Mouse (Mus musculus) hindbrain, embryonic 12.5 days (tissue): ENCODE results near the gene Gm20388. TPM values are rescaled to one million over a fixed set of nuclear protein-coding genes. Genes with fewer than 3 reads are reported as not detected.

Source experiments
- ATAC-seq: fragments of 200-750 bp; cut with Nextera tagmentation; 2 replicates; pipeline ENCODE4 v1.8.0; 2017; ENCODE audit warnings: moderate TSS enrichment; ENCODE audit not compliant: low FRiP score
- H3K27ac ChIP-seq: fragments of 300-500 bp; sonication (generic); 2 replicates; pipeline ENCODE4 v1.5.1; 2016; ENCODE audit warnings: mild to moderate bottlenecking
- H3K27me3 ChIP-seq: fragments of 300-500 bp; sonication (generic); 2 replicates; pipeline ENCODE4 v1.6.1; 2016; ENCODE audit warnings: mild to moderate bottlenecking
- H3K36me3 ChIP-seq: fragments of 300-500 bp; sonication (generic); 2 replicates; pipeline ENCODE4 v1.6.1; 2016; ENCODE audit warnings: mild to moderate bottlenecking
- H3K4me1 ChIP-seq: fragments of 300-500 bp; sonication (generic); 2 replicates; pipeline ENCODE4 v1.6.1; 2016
- H3K4me2 ChIP-seq: fragments of 300-500 bp; sonication (generic); replicated peaks from 2 replicates; pipeline ENCODE4 v1.6.1; 2016; ENCODE audit warnings: mild to moderate bottlenecking
- H3K4me3 ChIP-seq: fragments of 300-500 bp; sonication (generic); 2 replicates; pipeline ENCODE4 v1.5.1; 2016; ENCODE audit warnings: mild to moderate bottlenecking
- H3K9ac ChIP-seq: fragments of 300-500 bp; sonication (generic); 2 replicates; pipeline ENCODE4 v1.6.1; 2016; ENCODE audit warnings: mild to moderate bottlenecking, moderate library complexity
- H3K9me3 ChIP-seq: fragments of 300-500 bp; sonication (generic); replicated peaks from 2 replicates; pipeline ENCODE4 v1.6.1; 2016; ENCODE audit warnings: mild to moderate bottlenecking
- WGBS: fragments of 180-500 bp; shearing (Covaris S2); methylation state at CpG from one replicate; pipeline ENCODE4 v1.1.7; 2016; 5-methylcytosine and 5-hydroxymethylcytosine counted together
- polyA plus RNA-seq: library from polyadenylated mRNA; unstranded; fragments of >200 nt; fragmentation: Nextera tagmentation; extraction: Ambion mirVana; gene quantifications from 2 replicates; pipeline ENCODE4 v1.2.1, GENCODE M21; 2016

Gm20388 gene
- polyA plus RNA-seq, 1 experiment from 2014 or later = not detected

DNA sequence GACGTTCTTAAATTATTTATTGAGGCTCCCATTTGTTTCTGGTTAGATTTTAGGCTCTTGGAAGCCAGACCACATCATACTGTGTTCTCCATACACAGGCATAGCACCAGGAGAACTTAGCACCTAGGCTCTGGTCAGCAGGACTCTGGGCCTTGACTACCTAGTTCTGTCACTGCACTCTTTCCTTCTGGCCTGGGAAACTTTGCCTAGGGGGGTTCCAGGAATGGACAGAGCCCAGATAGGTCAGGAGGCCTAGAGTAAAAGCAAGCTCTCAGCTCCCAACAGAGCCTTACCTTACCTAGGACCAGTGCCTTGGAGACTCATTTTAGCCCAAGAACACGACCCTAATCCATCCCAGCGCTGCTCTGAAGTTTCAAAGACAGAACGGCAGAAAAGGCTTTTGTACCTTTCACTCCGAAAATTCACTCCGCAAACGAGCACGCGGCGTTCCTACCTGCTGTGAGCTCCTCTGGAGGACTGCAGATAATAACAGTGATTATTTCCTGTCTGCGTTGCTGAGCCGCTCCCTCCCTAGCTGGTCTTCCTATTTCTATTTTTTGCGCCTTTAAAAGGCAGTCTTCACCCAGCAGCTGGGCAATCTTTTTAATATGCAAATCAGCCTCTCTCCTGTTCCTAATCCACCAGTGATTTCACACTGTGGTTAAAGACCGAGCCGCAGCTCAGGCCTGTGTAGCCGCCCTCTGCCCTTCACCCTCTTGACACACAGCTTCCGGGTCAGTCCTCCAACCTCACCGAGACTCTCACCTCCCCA is 3843.1 kb downstream of the Gm20388 start:
- Histone ChIP-seq H3K4me2 (peak overlapping the region; percentile 28), H3K36me3 (no peaks in the 10 kb centered on the region), H3K9ac (no peak overlapping the region), H3K4me3 (no peak overlapping the region), H3K9me3 (no peaks in the 10 kb centered on the region), H3K27ac (peak overlapping the region; percentile 58), H3K4me1 (peaks cover 25% of the 10 kb centered on the region), H3K27me3 (no peaks in the 10 kb centered on the region; the same call in 1 of the 2 replicates)
- 7% methylated on average over 18 of the region's 18 CpGs for WGBS
- no peak for ATAC-seq

DNA sequence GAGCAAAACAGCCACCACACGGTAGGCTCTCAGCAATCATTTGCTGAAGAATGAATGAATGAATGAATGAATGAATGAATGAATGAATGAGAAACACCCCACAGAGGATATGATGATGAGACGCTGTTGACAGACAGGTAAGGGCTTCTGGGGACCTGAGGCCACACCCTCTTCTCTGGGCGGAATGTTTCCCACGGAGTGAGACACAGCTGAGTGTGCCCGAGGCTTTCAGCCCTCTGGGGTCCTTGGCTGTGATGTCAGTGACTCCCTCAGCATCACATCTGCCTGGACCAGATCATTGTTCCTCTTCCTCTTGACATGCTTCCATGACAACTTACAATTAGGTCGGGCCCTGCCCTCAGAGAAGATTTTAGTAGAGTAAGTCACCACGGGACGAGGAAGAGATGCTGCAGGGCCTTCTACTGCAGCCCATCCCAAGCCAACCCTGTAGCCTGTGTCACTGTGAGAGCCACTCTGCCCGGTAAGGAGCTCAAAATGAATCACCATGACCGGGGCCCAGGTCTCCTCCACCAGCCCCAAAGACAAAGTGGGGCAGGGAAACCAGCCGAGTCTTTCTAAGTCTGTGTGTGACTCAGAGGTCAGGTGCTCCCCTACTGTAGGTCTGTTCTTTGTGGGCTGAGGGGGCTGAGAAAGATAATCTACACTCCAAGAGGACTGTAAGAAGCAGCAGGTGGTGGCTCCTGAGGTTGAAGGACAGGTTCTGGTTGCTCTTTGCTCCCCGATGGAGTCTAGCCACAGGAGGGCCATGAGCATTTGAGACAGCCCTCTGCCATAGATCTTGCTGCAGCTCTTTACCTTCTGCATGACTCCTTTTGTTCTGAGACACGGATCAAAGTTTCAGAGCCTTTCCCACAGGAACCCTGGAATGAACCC is 3844.1 kb downstream of the Gm20388 start:
- ATAC-seq = peak; percentile 29; the same call in 1 of the 2 replicates
- WGBS = 71% methylated on average over 13 of the region's 13 CpGs
- no peaks in the 10 kb centered on the region for H3K36me3 ChIP-seq

DNA sequence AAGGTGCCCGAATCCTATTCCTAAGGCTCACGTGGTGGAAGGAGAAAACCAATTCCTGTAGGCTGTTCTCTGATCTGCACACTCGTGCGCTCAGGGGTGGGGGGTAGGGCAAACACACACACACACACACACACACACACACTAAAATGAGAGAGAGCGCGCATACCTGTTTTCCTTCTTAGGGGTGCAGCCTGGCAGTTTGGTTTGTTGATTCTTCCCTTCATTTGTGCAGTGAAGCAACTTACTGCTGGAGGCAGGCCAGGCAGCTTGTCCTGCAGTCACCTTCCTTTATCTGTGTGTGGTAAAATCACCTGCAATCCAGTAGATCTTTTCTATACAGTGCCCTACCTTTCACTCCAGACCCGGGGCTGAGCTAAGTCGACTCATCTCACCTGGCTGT is 3846.3 kb downstream of the Gm20388 start:
- Histone ChIP-seq H3K27ac (no peak overlapping the region), H3K27me3 (no peaks in the 10 kb centered on the region), H3K9me3 (no peaks in the 10 kb centered on the region), H3K4me1 (peaks cover 46% of the 10 kb centered on the region), H3K9ac (no peak overlapping the region), H3K36me3 (no peaks in the 10 kb centered on the region), H3K4me2 (no peak overlapping the region), H3K4me3 (no peak overlapping the region)
- 76% methylated on average over 8 of the region's 8 CpGs for WGBS
- ATAC-seq = no peak

More for the DNA sequence above, 3844.1 kb downstream of the Gm20388 start:
- no peak overlapping the region for H3K9ac ChIP-seq
- H3K4me2 ChIP-seq = no peak overlapping the region; the same call in 1 of the 2 replicates
- H3K27ac ChIP-seq = 0 out of 2 replicates have a peak overlapping the region, but pooled peaks have one; percentile 58
- H3K9me3 ChIP-seq = no peaks in the 10 kb centered on the region
- peaks cover 27% of the 10 kb centered on the region for H3K4me1 ChIP-seq
- H3K27me3 ChIP-seq = no peaks in the 10 kb centered on the region; the same call in 1 of the 2 replicates
- no peak overlapping the region for H3K4me3 ChIP-seq

DNA sequence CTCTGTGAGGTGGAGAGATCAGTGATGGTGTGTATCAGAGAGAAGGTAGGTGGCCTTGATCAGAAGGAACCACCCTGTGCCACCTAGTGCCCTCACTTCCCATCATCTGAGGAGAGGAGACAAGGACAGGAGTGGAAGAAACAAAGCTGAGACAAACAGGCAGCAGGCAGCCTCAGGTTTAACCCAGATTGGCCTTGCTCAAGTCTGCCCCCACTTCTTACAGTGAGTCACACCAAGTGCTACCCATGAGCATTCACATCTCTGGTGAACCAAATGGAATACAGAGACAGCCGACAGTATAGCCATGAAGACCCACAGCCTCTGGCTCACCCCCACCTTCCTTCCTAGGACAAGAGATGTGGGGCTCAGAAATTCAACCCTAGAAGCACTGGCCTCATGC is 3848.3 kb downstream of the Gm20388 start:
- H3K36me3 ChIP-seq = no peaks in the 10 kb centered on the region
- no peaks in the 10 kb centered on the region for H3K9me3 ChIP-seq
- no peak overlapping the region for H3K4me2 ChIP-seq
- no peak overlapping the region for H3K4me3 ChIP-seq
- 100% methylated on average over 1 of the region's 1 CpGs for WGBS
- H3K27me3 ChIP-seq = no peaks in the 10 kb centered on the region
- no peak for ATAC-seq
- peaks cover 32% of the 10 kb centered on the region for H3K4me1 ChIP-seq
- no peak overlapping the region for H3K9ac ChIP-seq
- H3K27ac ChIP-seq = no peak overlapping the region

DNA sequence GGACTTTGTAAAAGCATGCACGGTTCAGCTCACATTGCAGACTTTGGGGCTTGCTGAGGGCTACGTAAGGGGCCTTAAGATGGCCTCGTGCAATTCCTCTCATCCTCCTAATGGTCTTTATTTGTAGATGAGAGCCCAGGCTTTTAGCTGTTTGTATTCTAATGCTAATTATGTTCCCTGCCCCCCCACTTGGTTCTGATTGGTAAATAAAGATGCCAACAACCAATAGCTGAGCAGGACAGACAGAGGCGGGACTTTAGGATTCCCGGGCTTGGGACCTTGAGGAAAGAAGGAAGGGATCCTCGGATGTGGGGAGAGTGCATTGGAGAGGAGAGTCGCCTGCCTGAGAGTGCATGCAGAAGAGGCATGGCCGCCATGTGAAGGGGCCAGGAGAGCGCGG is 3849.3 kb downstream of the Gm20388 start:
- H3K4me2 ChIP-seq = peak overlapping the region; percentile 48
- peaks cover 23% of the 10 kb centered on the region for H3K4me1 ChIP-seq
- H3K9ac ChIP-seq = 0 out of 2 replicates have a peak overlapping the region, but pooled peaks have one; percentile 13
- peak; percentile 84 for ATAC-seq
- no peaks in the 10 kb centered on the region for H3K36me3 ChIP-seq
- no peak overlapping the region for H3K4me3 ChIP-seq
- no peaks in the 10 kb centered on the region for H3K9me3 ChIP-seq
- WGBS = 8% methylated on average over 10 of the region's 10 CpGs
- no peak overlapping the region for H3K27ac ChIP-seq
- no peaks in the 10 kb centered on the region for H3K27me3 ChIP-seq

DNA sequence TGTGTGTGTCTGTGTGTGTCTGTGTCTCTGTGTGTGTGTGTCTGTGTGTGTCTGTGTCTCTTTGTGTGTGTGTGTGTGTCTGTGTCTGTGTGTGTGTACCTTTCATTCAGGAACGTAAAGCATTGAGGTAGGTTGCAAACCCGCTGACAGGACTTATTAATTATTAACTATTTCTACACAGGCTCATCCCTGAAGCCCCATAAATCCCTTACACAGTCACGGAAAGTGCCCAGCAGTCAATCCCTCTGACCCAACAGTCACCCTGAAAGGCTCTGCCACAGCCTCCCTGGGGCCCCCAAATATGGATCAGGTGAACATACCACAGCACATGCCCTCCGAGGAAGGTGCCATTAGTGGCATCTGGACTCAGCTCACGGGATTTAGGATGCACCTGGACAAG is 3849.9 kb downstream of the Gm20388 start:
- no peak for ATAC-seq

DNA sequence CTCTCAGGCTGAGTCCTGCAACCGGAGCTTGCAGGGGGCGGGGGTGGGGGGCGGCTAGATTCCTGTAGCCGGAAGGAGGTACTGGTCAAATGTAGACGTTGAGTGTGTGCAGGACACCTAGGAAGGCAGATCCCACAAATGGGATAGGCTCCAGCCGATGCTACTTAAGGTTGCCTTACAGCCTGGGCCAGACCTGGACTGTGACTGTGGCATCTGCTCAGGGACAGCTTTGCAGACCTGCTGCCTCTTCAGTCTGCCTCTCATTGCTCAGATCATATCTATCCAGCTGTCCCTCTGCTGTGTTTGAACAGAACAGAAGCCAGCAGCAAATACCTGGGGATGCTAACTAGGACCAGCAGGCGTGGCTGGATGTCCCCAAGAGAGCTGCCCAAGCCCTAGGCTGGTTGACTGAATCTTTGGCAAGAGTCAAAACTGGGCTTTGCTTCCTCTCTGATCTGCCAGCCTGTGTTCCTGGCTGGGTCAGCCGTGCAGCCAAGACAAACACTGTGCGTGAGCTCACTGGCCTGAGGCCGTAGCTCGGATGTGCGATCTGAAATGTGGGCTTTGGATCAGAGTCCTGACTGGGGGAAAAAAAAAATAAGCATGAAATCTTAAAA is 3850.7 kb downstream of the Gm20388 start:
- no peaks in the 10 kb centered on the region for H3K9me3 ChIP-seq
- H3K27ac ChIP-seq = no peak overlapping the region
- H3K27me3 ChIP-seq = no peaks in the 10 kb centered on the region
- no peaks in the 10 kb centered on the region for H3K36me3 ChIP-seq
- H3K4me2 ChIP-seq = no peak overlapping the region
- 46% methylated on average over 12 of the region's 12 CpGs for WGBS
- peaks cover 21% of the 10 kb centered on the region for H3K4me1 ChIP-seq
- no peak overlapping the region for H3K9ac ChIP-seq
- H3K4me3 ChIP-seq = no peak overlapping the region
- ATAC-seq = no peak

More for the DNA sequence above, 3849.9 kb downstream of the Gm20388 start:
- no peaks in the 10 kb centered on the region for H3K27me3 ChIP-seq
- H3K36me3 ChIP-seq = no peaks in the 10 kb centered on the region
- H3K4me1 ChIP-seq = peaks cover 21% of the 10 kb centered on the region
- 0 out of 2 replicates have a peak overlapping the region, but pooled peaks have one; percentile 13 for H3K9ac ChIP-seq
- H3K27ac ChIP-seq = no peak overlapping the region
- peak overlapping the region; percentile 48 for H3K4me2 ChIP-seq
- 57% methylated on average over 5 of the region's 5 CpGs for WGBS
- H3K9me3 ChIP-seq = no peaks in the 10 kb centered on the region
- H3K4me3 ChIP-seq = no peak overlapping the region

DNA sequence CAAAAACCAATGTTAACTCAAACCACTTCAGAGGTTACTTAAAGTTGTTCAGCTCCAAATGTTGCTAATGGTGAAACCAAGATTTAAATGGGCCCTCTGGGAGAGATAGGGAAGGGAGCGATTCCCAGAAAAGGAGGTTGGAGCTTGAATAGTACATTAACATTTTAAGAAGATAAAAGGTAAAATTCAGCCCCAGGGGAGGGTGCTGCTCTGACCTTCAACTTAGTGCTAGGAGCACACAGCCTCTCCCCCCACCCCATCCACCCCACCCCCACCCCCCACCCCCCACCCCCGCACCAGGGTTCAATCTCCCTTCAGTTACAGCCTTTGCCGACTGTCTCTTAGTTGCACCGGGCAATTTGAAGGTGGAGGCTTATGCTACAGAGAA is 3851.2 kb downstream of the Gm20388 start:
- Histone ChIP-seq H3K9ac (no peak overlapping the region), H3K9me3 (no peaks in the 10 kb centered on the region), H3K36me3 (no peaks in the 10 kb centered on the region), H3K27ac (no peak overlapping the region), H3K4me3 (no peak overlapping the region), H3K27me3 (no peaks in the 10 kb centered on the region), H3K4me2 (no peak overlapping the region), H3K4me1 (peaks cover 21% of the 10 kb centered on the region)
- 51% methylated on average over 4 of the region's 4 CpGs for WGBS
- no peak for ATAC-seq

DNA sequence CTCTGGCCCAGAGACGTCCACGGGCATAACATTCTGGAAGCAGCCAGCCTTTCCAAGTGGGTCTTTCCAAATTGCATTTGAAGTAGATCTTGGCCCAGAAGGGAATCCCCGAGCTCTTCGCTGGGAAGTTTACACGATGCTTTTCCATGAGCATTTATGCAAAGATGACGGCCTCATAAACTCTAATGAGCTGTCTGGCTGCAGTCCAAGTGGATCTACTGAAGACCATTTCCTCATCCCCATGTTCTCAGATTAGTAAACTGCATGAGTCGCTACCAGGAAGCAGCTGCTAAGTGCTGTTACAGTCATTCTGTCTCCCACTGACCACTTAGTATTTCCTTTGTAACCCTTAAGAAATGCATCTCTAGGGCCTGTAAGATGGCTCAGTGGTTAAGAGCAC is 3852.7 kb downstream of the Gm20388 start:
- Histone ChIP-seq H3K4me3 (no peak overlapping the region), H3K9me3 (no peaks in the 10 kb centered on the region), H3K27ac (no peak overlapping the region), H3K36me3 (no peaks in the 10 kb centered on the region), H3K9ac (no peak overlapping the region), H3K4me1 (peaks cover 21% of the 10 kb centered on the region), H3K27me3 (no peaks in the 10 kb centered on the region), H3K4me2 (no peak overlapping the region)
- ATAC-seq = no peak
- WGBS = 80% methylated on average over 7 of the region's 7 CpGs

DNA sequence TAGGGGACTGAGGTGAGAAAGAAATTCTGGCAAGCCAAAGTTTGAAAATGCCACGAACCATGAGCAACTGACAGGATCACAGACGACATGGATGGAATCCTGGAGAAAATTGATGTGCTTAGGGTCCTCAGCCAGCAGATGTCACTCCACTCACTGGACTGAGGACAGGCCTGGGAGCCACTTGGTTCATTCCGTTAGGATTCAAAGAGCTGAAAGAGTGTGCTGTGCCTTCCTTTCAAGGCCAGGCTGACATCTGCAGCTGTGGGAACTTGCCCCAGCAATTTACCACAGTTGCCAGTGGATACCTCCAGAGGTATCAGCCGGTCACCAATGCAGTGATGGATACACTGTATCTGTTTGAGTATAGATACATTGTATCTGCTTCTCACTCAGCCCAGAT is 3854.0 kb downstream of the Gm20388 start:
- H3K27me3 ChIP-seq = no peaks in the 10 kb centered on the region
- no peak overlapping the region for H3K27ac ChIP-seq
- H3K4me1 ChIP-seq = peaks cover 19% of the 10 kb centered on the region
- H3K4me2 ChIP-seq = no peak overlapping the region
- 34% methylated on average over 4 of the region's 4 CpGs for WGBS
- H3K9ac ChIP-seq = no peak overlapping the region
- no peak for ATAC-seq
- no peak overlapping the region for H3K4me3 ChIP-seq
- H3K36me3 ChIP-seq = no peaks in the 10 kb centered on the region
- no peaks in the 10 kb centered on the region for H3K9me3 ChIP-seq

DNA sequence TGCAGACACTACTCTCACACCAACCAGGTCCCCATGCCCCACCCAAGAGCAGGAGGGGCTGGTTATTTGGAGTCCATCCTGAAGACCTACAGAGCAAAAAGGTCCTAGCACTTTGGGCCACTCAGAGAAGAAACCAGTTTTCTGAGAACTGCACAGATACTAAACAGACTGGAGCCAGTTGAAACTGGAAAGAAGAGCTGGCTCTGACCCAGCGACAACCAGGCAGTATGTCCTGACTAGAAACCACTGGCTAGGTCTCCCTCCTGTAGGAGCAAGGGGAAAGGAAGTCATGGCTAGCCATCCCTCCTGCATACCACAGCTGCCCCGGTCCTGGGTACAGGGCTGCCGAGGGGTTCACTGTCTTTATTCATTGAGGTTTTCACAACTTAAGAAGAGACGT is 3855.9 kb downstream of the Gm20388 start:
- H3K27me3 ChIP-seq = no peaks in the 10 kb centered on the region
- H3K36me3 ChIP-seq = no peaks in the 10 kb centered on the region
- no peak overlapping the region for H3K27ac ChIP-seq
- H3K4me1 ChIP-seq = peaks cover 1% of the 10 kb centered on the region
- ATAC-seq = no peak
- 84% methylated on average over 4 of the region's 4 CpGs for WGBS
- no peak overlapping the region for H3K9ac ChIP-seq
- no peaks in the 10 kb centered on the region for H3K9me3 ChIP-seq
- no peak overlapping the region for H3K4me3 ChIP-seq
- no peak overlapping the region for H3K4me2 ChIP-seq

DNA sequence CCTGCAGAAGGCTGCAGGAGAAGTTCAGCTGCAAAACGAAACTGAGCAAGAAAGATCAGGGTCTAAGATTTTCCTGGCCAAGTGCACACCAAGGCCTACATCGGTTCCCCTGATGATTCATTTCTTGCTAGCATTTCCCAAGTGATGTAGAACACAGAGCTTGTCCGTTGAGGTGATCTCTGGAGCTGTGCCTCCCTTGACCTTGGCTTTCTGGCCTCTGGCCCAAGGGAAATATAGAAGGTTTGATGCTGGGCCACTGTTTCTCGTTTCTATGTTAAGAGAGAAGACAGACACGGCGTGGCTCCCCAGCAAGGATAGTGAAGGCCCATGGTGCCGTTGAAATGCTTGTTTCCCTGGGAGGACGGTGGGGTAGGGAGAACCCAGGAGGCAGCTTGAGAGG is 3857.2 kb downstream of the Gm20388 start:
- Histone ChIP-seq H3K9me3 (no peaks in the 10 kb centered on the region), H3K27ac (no peak overlapping the region), H3K4me2 (no peak overlapping the region), H3K9ac (no peak overlapping the region), H3K36me3 (no peaks in the 10 kb centered on the region), H3K4me3 (no peak overlapping the region), H3K27me3 (no peaks in the 10 kb centered on the region), H3K4me1 (no peaks in the 10 kb centered on the region)
- WGBS = 74% methylated on average over 8 of the region's 8 CpGs
- ATAC-seq = no peak
